Comparison of ENCODE assay signal across 11 mouse cellular contexts in genomic region chr2:34903652-34904405, GRCm38 (mm10). TPM values are rescaled to one million over a fixed set of nuclear protein-coding genes. Genes with fewer than 3 reads are reported as not detected.
A peak's percentile ranks its signal among the peaks of the same experiment; 100 is the strongest.
DNase-seq lines count a peak whose midpoint lies in the region; ATAC-seq and TF ChIP-seq lines count a peak whose summit lies in the region.
"Had no signal": no experiment of that assay in that cellular context is flagged by ENCODE, and none has a peak within 500 bp of the region (broad histone marks: within the 10 kb centered on the region; RNA-seq: fewer than 3 reads in every experiment).

No protein-coding gene starts in this region.

- no peak for TF ChIP-seq CTCF in liver, postnatal 0 days (IDR thresholded peaks at IDR 0.05; ENCODE audit: low read depth)

- no peak overlapping the region for H3K27ac ChIP-seq in heart, embryonic 11.5 days (ENCODE audit: low read depth, low read length)
- H3K27ac ChIP-seq in forebrain, embryonic 15.5 days (replicated peaks) = peak overlapping the region; percentile 67
- H3K27ac ChIP-seq in liver, postnatal 0 days (ENCODE audit: low read depth) = peak overlapping the region; percentile 36

- no peak overlapping the region for H3K9ac ChIP-seq in heart, embryonic 11.5 days (ENCODE audit: low read depth, low read length)
- no peak overlapping the region for H3K9ac ChIP-seq in forebrain, embryonic 15.5 days (replicated peaks)
- no peak overlapping the region for H3K9ac ChIP-seq in liver, postnatal 0 days (replicated peaks)

- no peak for DNase-seq in heart, postnatal 14 days
- peak; percentile 52 for DNase-seq in Muller cell, postnatal 12 days (ENCODE audit: inconsistent ontology term)
- DNase-seq in liver, postnatal 0 days = no peak
- DNase-seq in layer of hippocampus, adult 11-12 months (ENCODE audit: low spot score) = no peak
- no peak for DNase-seq in right cerebral cortex, adult 2 months (ENCODE audit: low spot score in 2 of 2)
- DNase-seq: cerebellum, postnatal 36 days; right cerebral cortex, adult 18-20 months had no signal

- H3K4me3 ChIP-seq in heart, embryonic 11.5 days (ENCODE audit: low read depth, low read length) = no peak overlapping the region
- H3K4me3 ChIP-seq in forebrain, embryonic 15.5 days = no peak overlapping the region; the same call in 1 of the 2 replicates
- H3K4me3 ChIP-seq in liver, postnatal 0 days (ENCODE audit: low read depth, low read length) = no peak overlapping the region

- TF ChIP-seq EP300 in liver, postnatal 0 days (IDR thresholded peaks at IDR 0.05; ENCODE audit: low read depth) = no peak

- WGBS in heart, embryonic 11.5 days (ENCODE audit: insufficient replicate concordance) = 52% methylated on average over 4 of the region's 4 CpGs
- WGBS in forebrain, embryonic 15.5 days = 76% methylated on average over 4 of the region's 4 CpGs
- WGBS in liver, postnatal 0 days (ENCODE audit: insufficient replicate concordance) = 76% methylated on average over 4 of the region's 4 CpGs

- no peaks in the 10 kb centered on the region for H3K9me3 ChIP-seq in heart, embryonic 11.5 days (replicated peaks; ENCODE audit: control insufficient read depth, low read length)
- H3K9me3 ChIP-seq in forebrain, embryonic 15.5 days = no peaks in the 10 kb centered on the region
- H3K9me3 ChIP-seq in liver, postnatal 0 days (ENCODE audit: low read length) = no peaks in the 10 kb centered on the region

- H3K4me2 ChIP-seq in heart, embryonic 11.5 days = peak overlapping the region; percentile 6; the same call in 1 of the 2 replicates
- peak overlapping the region; percentile 64; the same call in 1 of the 2 replicates for H3K4me2 ChIP-seq in forebrain, embryonic 15.5 days (replicated peaks)
- peak overlapping the region; percentile 66 for H3K4me2 ChIP-seq in liver, postnatal 0 days (ENCODE audit: low read depth, low read length)

- H3K27me3 ChIP-seq in heart, embryonic 11.5 days (ENCODE audit: control insufficient read depth, insufficient read depth, low read length) = no peaks in the 10 kb centered on the region
- H3K27me3 ChIP-seq in forebrain, embryonic 15.5 days = no peaks in the 10 kb centered on the region
- H3K27me3 ChIP-seq in liver, postnatal 0 days (ENCODE audit: insufficient read depth, low read length) = no peaks in the 10 kb centered on the region

- no peak for ATAC-seq in heart, embryonic 11.5 days (replicated peaks; ENCODE audit: insufficient number of reproducible peaks, low FRiP score, low TSS enrichment)
- ATAC-seq in forebrain, embryonic 15.5 days (replicated peaks) = no peak
- ATAC-seq in liver, postnatal 0 days = no peak
- ATAC-seq in frontal cortex, adult (ENCODE audit: low TSS enrichment) = no peak

- no peaks in the 10 kb centered on the region for H3K36me3 ChIP-seq in heart, embryonic 11.5 days (ENCODE audit: control insufficient read depth, insufficient read depth, low read length)
- H3K36me3 ChIP-seq in forebrain, embryonic 15.5 days = no peaks in the 10 kb centered on the region
- H3K36me3 ChIP-seq in liver, postnatal 0 days (replicated peaks; ENCODE audit: insufficient read depth, low read length) = peaks cover 14% of the 10 kb centered on the region

- H3K4me1 ChIP-seq in heart, embryonic 11.5 days (ENCODE audit: control insufficient read depth, insufficient read depth, low read length) = 0 out of 2 replicates have a peak, but pooled peaks cover 4% of the 10 kb centered on the region
- H3K4me1 ChIP-seq in forebrain, embryonic 15.5 days = peaks cover 11% of the 10 kb centered on the region
- H3K4me1 ChIP-seq in liver, postnatal 0 days (ENCODE audit: insufficient read depth) = peaks cover 27% of the 10 kb centered on the region

- intact Hi-C loops in heart, postnatal 14 days (cut with DNase I) = loop anchor here (2.0 to 10.0 kb wide), 3 partner anchors 31 to 201 kb away; partner anchors contain the start of genes AI182371, Cntrl and Rabepk

RNA-seq across cellular contexts. Expression of gene Phf19, which starts 10.0 kb away (rescaled TPM):
- polyA plus RNA-seq in heart, embryonic 11.5 days (2014; fragmentation: Nextera tagmentation; extraction: Ambion mirVana) = 2.7 and 5.3 TPM in 2 replicates
- 1 to 10 TPM; 1.9 TPM for total RNA-seq in heart, postnatal 14 days (2021)
- polyA plus RNA-seq in forebrain, embryonic 15.5 days (2015; fragmentation: Nextera tagmentation; extraction: Ambion mirVana) = 5.2 and 6.5 TPM in 2 replicates
- 1.1 and 1.3 TPM in 2 replicates for polyA plus RNA-seq in liver, postnatal 0 days (2015; fragmentation: Nextera tagmentation; extraction: Ambion mirVana)

RNA-seq across cellular contexts. Expression of gene Psmd5, which starts 29.1 kb away (rescaled TPM):
- polyA plus RNA-seq in heart, embryonic 11.5 days (2014; fragmentation: Nextera tagmentation; extraction: Ambion mirVana) = 68.0 and 71.6 TPM in 2 replicates
- 10 to 100 TPM; 15.2 to 16.5 TPM for total RNA-seq in heart, postnatal 14 days (2021)
- 101 and 108 TPM in 2 replicates for polyA plus RNA-seq in forebrain, embryonic 15.5 days (2015; fragmentation: Nextera tagmentation; extraction: Ambion mirVana)
- 36.0 and 37.3 TPM in 2 replicates for polyA plus RNA-seq in liver, postnatal 0 days (2015; fragmentation: Nextera tagmentation; extraction: Ambion mirVana)

RNA-seq across cellular contexts. Expression of gene Cutal, which starts 29.6 kb away (rescaled TPM):
- 0.14 TPM in 1 of 2 replicates, not detected in the other for polyA plus RNA-seq in heart, embryonic 11.5 days (2014; fragmentation: Nextera tagmentation; extraction: Ambion mirVana)
- total RNA-seq in heart, postnatal 14 days (2021) = 1 to 10 TPM; 1.1 to 1.2 TPM
- polyA plus RNA-seq in forebrain, embryonic 15.5 days (2015; fragmentation: Nextera tagmentation; extraction: Ambion mirVana) = 0.15 and 0.24 TPM in 2 replicates
- 7.2 and 8.5 TPM in 2 replicates for polyA plus RNA-seq in liver, postnatal 0 days (2015; fragmentation: Nextera tagmentation; extraction: Ambion mirVana)
- total RNA-seq: hematopoietic stem cell, adult 5-6 weeks had no signal

RNA-seq across cellular contexts. Expression of gene Traf1, which starts 57.7 kb away (rescaled TPM):
- 0.65 and 1.3 TPM in 2 replicates for polyA plus RNA-seq in heart, embryonic 11.5 days (2014; fragmentation: Nextera tagmentation; extraction: Ambion mirVana)
- 1 to 10 TPM; 1.3 to 1.7 TPM for total RNA-seq in heart, postnatal 14 days (2021)
- 0.46 and 1.6 TPM in 2 replicates for polyA plus RNA-seq in forebrain, embryonic 15.5 days (2015; fragmentation: Nextera tagmentation; extraction: Ambion mirVana)
- 0.34 and 0.43 TPM in 2 replicates for polyA plus RNA-seq in liver, postnatal 0 days (2015; fragmentation: Nextera tagmentation; extraction: Ambion mirVana)

Comparison
In these comparisons a context has a peak if more than half of its experiments do, and no peak if none do; other contexts are left out.
1. H3K4me2 ChIP-seq: peak in every context shown above with its lines; median percentile 66 in liver, postnatal 0 days; 64 in forebrain, embryonic 15.5 days; 6 in heart, embryonic 11.5 days.